Mouse (Mus musculus): Measurements from ENCODE around the gene Zmat5. TPM values are rescaled to one million over a fixed set of nuclear protein-coding genes. Genes with fewer than 3 reads are reported as not detected.

Gene Zmat5
- total RNA-seq, 1 experiment, result 32.3 TPM

GRCm38 (mm10) chr11:4688632-4689380, 15.7 kb upstream of the Zmat5 start:
- DNase-seq (ENCODE audit: low read depth, low spot score), result no peak
- H3K27ac ChIP-seq (ENCODE audit: insufficient read depth, low read depth, low read length, poor library complexity, severe bottlenecking), result 0 out of 2 replicates have a peak overlapping the region, but pooled peaks have one; percentile 18
- no peak overlapping the region for H3K9ac ChIP-seq (ENCODE audit: insufficient read depth, low read depth, low read length, poor library complexity, severe bottlenecking)
- 0 out of 2 replicates have a peak, but pooled peaks cover 2% of the 10 kb centered on the region for H3K36me3 ChIP-seq (ENCODE audit: control insufficient read depth, insufficient read depth, low read length, poor library complexity, severe bottlenecking)
- no peaks in the 10 kb centered on the region for H3K9me3 ChIP-seq (ENCODE audit: control insufficient read depth, insufficient read depth, low read depth, low read length)
- H3K4me1 ChIP-seq (ENCODE audit: control insufficient read depth in 2 of 2, insufficient read depth in 2 of 2, low read length in 2 of 2, poor library complexity in 1 of 2), result peaks cover 2 to 13% of the 10 kb centered on the region in 2 experiments; a peak in 3 of 4 replicates
- TF ChIP-seq CHD2 (IDR thresholded peaks at IDR 0.05; ENCODE audit: low read depth, low read length), result no peak
- TF ChIP-seq HCFC1 (IDR thresholded peaks at IDR 0.05; ENCODE audit: borderline replicate concordance, insufficient read depth, low read length), result no peak
- TF ChIP-seq MAFK (IDR thresholded peaks at IDR 0.05; ENCODE audit: insufficient read depth, low read depth, low read length), result no peak
- TF ChIP-seq ZC3H11A (IDR thresholded peaks at IDR 0.05; ENCODE audit: borderline replicate concordance, low read depth, low read length), result no peak
- TF ChIP-seq ZNF384 (IDR thresholded peaks at IDR 0.05; ENCODE audit: low read depth, low read length), result no peak
- in situ Hi-C loops (cut with MboI; ENCODE audit: low sequenced_read_pairs in 2 of 2, unreplicated experiment in 2 of 2), result no loop called here
- H3K4me3 ChIP-seq (ENCODE audit: insufficient read depth in 1 of 2, low read depth in 1 of 2, low read length in 2 of 2, poor library complexity in 1 of 2, severe bottlenecking in 1 of 2), result no peak overlapping the region

- Histone ChIP-seq H3K4me3 (ENCODE audit: insufficient read depth in 1 of 2, low read depth in 1 of 2, low read length in 2 of 2, poor library complexity in 1 of 2, severe bottlenecking in 1 of 2) (no peak overlapping the region), H3K9me3 (ENCODE audit: control insufficient read depth, insufficient read depth, low read depth, low read length) (no peaks in the 10 kb centered on the region), H3K9ac (ENCODE audit: insufficient read depth, low read depth, low read length, poor library complexity, severe bottlenecking) (no peak overlapping the region), H3K27ac (ENCODE audit: insufficient read depth, low read depth, low read length, poor library complexity, severe bottlenecking) (peak overlapping the region; percentile 59; the same call in 1 of the 2 replicates), H3K4me1 (ENCODE audit: control insufficient read depth in 2 of 2, insufficient read depth in 2 of 2, low read length in 2 of 2, poor library complexity in 1 of 2) (peaks cover 2 to 13% of the 10 kb centered on the region in 2 experiments; a peak in 3 of 4 replicates), H3K36me3 (ENCODE audit: control insufficient read depth, insufficient read depth, low read length, poor library complexity, severe bottlenecking) (no peaks in the 10 kb centered on the region)
- TF ChIP-seq HCFC1 (IDR thresholded peaks at IDR 0.05; ENCODE audit: borderline replicate concordance, insufficient read depth, low read length), result no peak
- no peak for TF ChIP-seq MAFK (IDR thresholded peaks at IDR 0.05; ENCODE audit: insufficient read depth, low read depth, low read length)
- TF ChIP-seq CHD2 (IDR thresholded peaks at IDR 0.05; ENCODE audit: low read depth, low read length), result 0 out of 2 replicates have a peak, but pooled peaks have one; percentile 39
- no peak for TF ChIP-seq ZC3H11A (IDR thresholded peaks at IDR 0.05; ENCODE audit: borderline replicate concordance, low read depth, low read length)
- TF ChIP-seq ZNF384 (IDR thresholded peaks at IDR 0.05; ENCODE audit: low read depth, low read length), result no peak
- in situ Hi-C loops (cut with MboI; ENCODE audit: low sequenced_read_pairs in 2 of 2, unreplicated experiment in 2 of 2), result no loop called here
- peak; percentile 63 for DNase-seq (ENCODE audit: low read depth, low spot score)
Measured at GRCm38 (mm10) chr11:4690353-4690752, 14.1 kb upstream of the Zmat5 start.

GRCm38 (mm10) chr11:4691213-4691612, 13.3 kb upstream of the Zmat5 start:
- no peaks in the 10 kb centered on the region for H3K9me3 ChIP-seq (ENCODE audit: control insufficient read depth, insufficient read depth, low read depth, low read length)
- no peak for TF ChIP-seq MAFK (IDR thresholded peaks at IDR 0.05; ENCODE audit: insufficient read depth, low read depth, low read length)
- no peak for TF ChIP-seq ZC3H11A (IDR thresholded peaks at IDR 0.05; ENCODE audit: borderline replicate concordance, low read depth, low read length)
- TF ChIP-seq HCFC1 (IDR thresholded peaks at IDR 0.05; ENCODE audit: borderline replicate concordance, insufficient read depth, low read length), result no peak
- TF ChIP-seq CHD2 (IDR thresholded peaks at IDR 0.05; ENCODE audit: low read depth, low read length), result no peak
- TF ChIP-seq ZNF384 (IDR thresholded peaks at IDR 0.05; ENCODE audit: low read depth, low read length), result no peak
- in situ Hi-C loops (cut with MboI; ENCODE audit: low sequenced_read_pairs in 2 of 2, unreplicated experiment in 2 of 2), result no loop called here
- DNase-seq (ENCODE audit: low read depth, low spot score), result no peak
- H3K36me3 ChIP-seq (ENCODE audit: control insufficient read depth, insufficient read depth, low read length, poor library complexity, severe bottlenecking), result no peaks in the 10 kb centered on the region
- H3K4me3 ChIP-seq (ENCODE audit: insufficient read depth in 1 of 2, low read depth in 1 of 2, low read length in 2 of 2, poor library complexity in 1 of 2, severe bottlenecking in 1 of 2), result no peak overlapping the region
- peak overlapping the region; percentile 41; the same call in 1 of the 2 replicates for H3K9ac ChIP-seq (ENCODE audit: insufficient read depth, low read depth, low read length, poor library complexity, severe bottlenecking)
- H3K4me1 ChIP-seq (ENCODE audit: control insufficient read depth in 2 of 2, insufficient read depth in 2 of 2, low read length in 2 of 2, poor library complexity in 1 of 2), result peaks cover 2 to 13% of the 10 kb centered on the region in 2 experiments; a peak in 3 of 4 replicates
- H3K27ac ChIP-seq (ENCODE audit: insufficient read depth, low read depth, low read length, poor library complexity, severe bottlenecking), result peak overlapping the region; percentile 59; the same call in 1 of the 2 replicates

GRCm38 (mm10) chr11:4692162-4692561, 12.3 kb upstream of the Zmat5 start:
- no peaks in the 10 kb centered on the region for H3K36me3 ChIP-seq (ENCODE audit: control insufficient read depth, insufficient read depth, low read length, poor library complexity, severe bottlenecking)
- in situ Hi-C loops (cut with MboI; ENCODE audit: low sequenced_read_pairs in 2 of 2, unreplicated experiment in 2 of 2), result no loop called here
- DNase-seq (ENCODE audit: low read depth, low spot score), result no peak
- H3K27ac ChIP-seq (ENCODE audit: insufficient read depth, low read depth, low read length, poor library complexity, severe bottlenecking), result no peak overlapping the region
- peaks cover 2 to 13% of the 10 kb centered on the region in 2 experiments; a peak in 3 of 4 replicates for H3K4me1 ChIP-seq (ENCODE audit: control insufficient read depth in 2 of 2, insufficient read depth in 2 of 2, low read length in 2 of 2, poor library complexity in 1 of 2)
- no peak overlapping the region for H3K9ac ChIP-seq (ENCODE audit: insufficient read depth, low read depth, low read length, poor library complexity, severe bottlenecking)
- H3K4me3 ChIP-seq (ENCODE audit: insufficient read depth in 1 of 2, low read depth in 1 of 2, low read length in 2 of 2, poor library complexity in 1 of 2, severe bottlenecking in 1 of 2), result no peak overlapping the region
- TF ChIP-seq ZNF384 (IDR thresholded peaks at IDR 0.05; ENCODE audit: low read depth, low read length) (no peak), HCFC1 (IDR thresholded peaks at IDR 0.05; ENCODE audit: borderline replicate concordance, insufficient read depth, low read length) (no peak), MAFK (IDR thresholded peaks at IDR 0.05; ENCODE audit: insufficient read depth, low read depth, low read length) (no peak), CHD2 (IDR thresholded peaks at IDR 0.05; ENCODE audit: low read depth, low read length) (no peak), ZC3H11A (IDR thresholded peaks at IDR 0.05; ENCODE audit: borderline replicate concordance, low read depth, low read length) (no peak)
- no peaks in the 10 kb centered on the region for H3K9me3 ChIP-seq (ENCODE audit: control insufficient read depth, insufficient read depth, low read depth, low read length)
